Mouse (Mus musculus) gastrocnemius, adult 18-20 months (tissue): Measurements from ENCODE around the gene Rilpl1. TPM values are rescaled to one million over a fixed set of nuclear protein-coding genes. Genes with fewer than 3 reads are reported as not detected.
"Not testable (repeated sequence)": the region's sequence is repeated elsewhere in the genome, so short reads cannot be mapped to it uniquely, and the experiment has no call there.

ENCODE experiments used
- DNase-seq: peaks from one replicate; pipeline ENCODE4 v3.0.0; 2021; ENCODE audit warnings: low spot score
- total RNA-seq, 2 experiments: library from RNA; stranded (reverse); gene quantifications; 2 replicates each; pipeline ENCODE4 v1.2.3; 2021

The Rilpl1 gene
- total RNA-seq, 2 experiments from 2014 or later = 261 to 262 TPM

GRCm38 (mm10) chr5:124531583-124531930 lies 366 bp upstream of the Rilpl1 start:
- no peak for DNase-seq

DNA sequence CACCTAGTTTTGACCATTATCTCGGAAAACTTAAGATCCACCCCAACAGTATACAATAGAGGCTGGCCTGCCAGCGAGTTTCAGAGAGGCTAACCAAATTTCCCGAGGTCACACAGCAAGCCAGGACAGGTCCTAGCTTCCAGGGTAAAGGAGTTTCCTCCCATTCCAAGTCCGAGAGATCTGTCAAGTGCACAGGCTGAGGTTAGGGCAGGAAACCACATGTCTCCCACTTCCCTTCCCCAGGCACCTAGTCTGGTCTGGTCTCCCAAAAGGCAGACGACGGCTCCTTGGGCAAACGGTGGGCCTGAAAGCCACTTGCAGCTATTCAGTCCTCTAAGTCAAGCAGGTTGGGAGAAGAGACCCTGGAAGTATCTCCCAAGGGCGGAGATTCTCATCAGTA lies 1.5 kb downstream of the Rilpl1 start:
- peak; percentile 32 for DNase-seq

GRCm38 (mm10) chr5:124529191-124529651 lies 2.0 kb downstream of the Rilpl1 start:
- DNase-seq = peak; percentile 61

GRCm38 (mm10) chr5:124528791-124529190 lies 2.4 kb downstream of the Rilpl1 start:
- DNase-seq = peak; percentile 81

DNA sequence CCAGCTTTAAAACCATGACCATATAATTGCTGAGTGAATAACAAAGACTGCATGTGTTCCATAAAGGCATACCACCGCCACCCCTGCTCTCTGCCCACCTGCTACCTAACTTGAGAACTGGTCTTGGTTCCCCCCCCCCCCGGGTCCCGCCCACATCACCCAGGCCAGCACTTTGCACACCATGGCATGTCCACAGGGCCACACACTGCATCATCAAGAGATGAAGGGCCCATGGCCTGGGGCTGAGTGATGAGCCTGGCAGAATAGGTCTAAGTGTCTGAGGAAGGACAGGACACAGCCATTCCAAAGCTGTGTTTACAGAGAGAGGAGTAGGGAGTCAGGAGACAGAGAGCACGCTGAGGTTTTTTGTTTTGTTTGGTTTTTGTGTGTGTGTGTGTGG lies 2.8 kb downstream of the Rilpl1 start:
- no peak for DNase-seq

- DNase-seq = no peak
Measured at GRCm38 (mm10) chr5:124524943-124525342, 6.2 kb downstream of the Rilpl1 start.

DNA sequence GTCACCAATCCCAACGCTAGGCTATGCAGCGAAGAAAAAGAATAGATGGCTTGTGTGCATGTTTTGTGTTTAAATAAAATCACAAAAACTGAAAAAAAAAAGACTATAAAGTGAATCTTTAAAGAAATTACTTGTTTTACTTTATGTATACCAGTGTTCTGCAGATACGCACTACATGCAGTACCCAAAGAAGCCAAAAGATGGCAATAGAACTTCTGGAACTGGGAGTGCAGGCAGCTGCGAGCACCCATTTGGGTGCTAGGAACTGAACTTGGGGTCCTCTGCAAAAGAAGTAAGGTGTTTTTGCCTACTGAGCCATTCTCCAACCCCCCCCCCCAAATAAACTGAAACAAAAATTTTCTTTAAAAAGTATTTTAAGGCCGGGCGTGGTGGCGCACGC lies 8.2 kb downstream of the Rilpl1 start:
- no peak for DNase-seq

GRCm38 (mm10) chr5:124521588-124521987 lies 9.6 kb downstream of the Rilpl1 start:
- DNase-seq = no peak

DNA sequence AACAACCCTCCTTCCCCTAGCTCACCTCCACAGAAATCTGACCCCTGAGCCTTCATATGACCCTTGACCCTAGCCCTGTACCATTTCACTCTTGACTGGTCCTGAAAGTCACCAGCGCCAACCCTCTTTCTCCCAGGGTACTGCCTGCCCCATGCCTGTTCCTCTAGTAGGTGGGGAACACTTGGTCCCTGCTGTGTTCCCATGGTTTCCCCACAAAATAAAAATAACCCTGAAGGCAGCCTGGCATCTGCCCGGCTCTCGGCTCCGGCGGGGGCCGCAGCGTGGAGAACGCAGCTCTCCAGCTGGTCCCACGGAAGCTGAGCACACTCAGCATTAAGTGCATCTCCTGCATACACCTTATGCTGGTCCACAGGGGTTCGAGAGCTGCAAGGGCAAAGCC lies 12.5 kb downstream of the Rilpl1 start:
- DNase-seq = no peak

- no peak for DNase-seq
Measured at GRCm38 (mm10) chr5:124515789-124516188, 15.4 kb downstream of the Rilpl1 start.

DNA sequence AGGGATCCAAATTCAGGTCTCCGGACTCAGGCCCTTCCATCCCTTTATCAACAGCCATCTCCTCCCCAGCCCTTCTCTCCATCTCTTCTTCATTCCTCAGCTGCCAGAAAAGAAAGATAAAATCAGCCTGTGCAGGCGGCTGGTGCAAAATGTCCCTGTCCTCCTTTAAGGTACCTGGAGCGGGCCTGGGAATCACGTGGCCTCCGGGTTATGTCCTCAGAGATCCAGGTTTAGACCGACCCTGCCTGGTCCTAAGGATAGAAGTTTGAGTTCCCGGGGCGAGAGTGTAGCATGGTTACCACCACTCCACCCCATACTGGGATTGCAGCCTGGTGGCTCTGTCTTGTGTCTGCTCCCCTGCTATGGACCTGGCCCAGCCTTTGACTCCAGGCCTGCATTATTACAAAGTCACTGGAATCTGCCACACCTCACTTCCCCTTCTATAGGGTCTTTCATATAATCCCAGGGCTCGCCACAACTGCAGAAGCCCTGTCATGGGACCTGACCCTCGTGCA lies 20.6 kb downstream of the Rilpl1 start:
- DNase-seq = peak; percentile 76

- peak; percentile 93 for DNase-seq
Measured at GRCm38 (mm10) chr5:124509742-124510237, 21.4 kb downstream of the Rilpl1 start.

- DNase-seq = no peak
Measured at GRCm38 (mm10) chr5:124509200-124509599, 22.0 kb downstream of the Rilpl1 start.

DNA sequence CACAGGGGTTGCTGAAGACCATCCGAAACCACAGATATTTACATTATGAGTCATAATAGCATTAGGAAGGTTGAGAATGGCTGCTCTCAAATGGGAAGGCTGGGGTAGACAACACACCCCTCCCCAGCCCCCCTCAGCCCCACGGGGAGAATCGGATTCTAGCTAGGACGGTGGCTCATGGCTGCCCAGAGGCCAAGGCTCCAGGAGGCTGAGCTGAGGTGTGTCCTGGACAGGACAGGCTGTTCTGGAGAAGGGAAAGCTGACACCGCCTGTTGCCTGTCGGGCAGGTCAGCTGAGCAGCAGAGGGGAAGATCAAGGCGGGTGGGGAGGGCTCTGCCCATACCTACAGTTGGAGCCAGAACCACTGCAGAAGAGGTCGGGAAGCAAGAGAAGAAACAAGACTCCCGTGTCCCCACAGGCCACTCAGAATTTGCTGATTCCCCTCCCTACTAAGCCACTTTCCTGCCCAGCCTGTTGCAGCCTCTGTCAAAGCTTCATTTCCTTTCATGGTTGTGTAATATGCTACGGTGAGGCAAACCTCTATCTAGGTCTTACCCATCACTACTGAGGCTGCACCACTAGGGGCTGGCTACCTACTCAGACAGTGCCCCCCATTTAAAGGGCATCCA lies 24.3 kb downstream of the Rilpl1 start:
- peak; percentile 88 for DNase-seq

DNA sequence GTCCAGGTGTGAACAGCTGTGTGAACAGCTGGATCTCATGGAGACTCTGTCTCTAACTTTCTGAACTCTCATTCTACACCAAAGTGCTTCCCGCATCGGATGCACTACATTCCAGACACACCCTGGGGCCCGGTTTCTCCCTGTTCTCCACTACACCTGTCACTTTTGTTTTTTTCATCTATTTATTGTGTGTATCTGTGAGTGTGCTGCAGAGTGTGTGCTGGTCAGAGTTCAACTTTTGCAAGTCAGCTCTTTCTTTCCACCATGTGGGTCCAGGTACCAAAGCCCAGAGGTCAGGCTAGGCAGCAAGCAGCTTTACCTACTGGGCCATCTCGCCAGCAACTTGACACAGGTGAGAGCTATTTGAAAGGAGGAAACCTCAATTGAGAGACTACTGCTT lies 26.0 kb downstream of the Rilpl1 start:
- DNase-seq = no peak

- no peak for DNase-seq
Measured at GRCm38 (mm10) chr5:124503742-124504141, 27.4 kb downstream of the Rilpl1 start.

DNA sequence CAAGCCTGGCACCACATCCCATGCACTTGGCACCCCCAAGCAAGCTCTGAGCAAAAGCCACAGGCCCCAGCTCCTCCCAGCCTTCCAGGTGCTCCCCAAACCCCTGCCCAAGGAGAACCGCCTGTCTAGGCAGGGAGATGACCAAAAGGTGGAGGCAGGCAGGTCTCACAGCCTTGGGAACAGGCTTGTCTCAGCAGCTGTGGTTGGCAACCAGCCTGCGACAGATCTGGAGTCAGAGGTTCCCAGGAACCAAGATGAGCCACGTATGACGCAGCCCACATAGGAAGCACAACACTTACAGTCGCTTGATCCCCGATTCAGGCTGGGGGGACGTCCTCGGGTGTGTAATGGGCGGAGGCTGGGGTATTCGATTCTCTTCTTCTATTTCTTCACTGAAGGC lies 29.6 kb downstream of the Rilpl1 start:
- DNase-seq = peak; percentile 51

- DNase-seq = no peak
Measured at GRCm38 (mm10) chr5:124500573-124500972, 30.6 kb downstream of the Rilpl1 start.

DNA sequence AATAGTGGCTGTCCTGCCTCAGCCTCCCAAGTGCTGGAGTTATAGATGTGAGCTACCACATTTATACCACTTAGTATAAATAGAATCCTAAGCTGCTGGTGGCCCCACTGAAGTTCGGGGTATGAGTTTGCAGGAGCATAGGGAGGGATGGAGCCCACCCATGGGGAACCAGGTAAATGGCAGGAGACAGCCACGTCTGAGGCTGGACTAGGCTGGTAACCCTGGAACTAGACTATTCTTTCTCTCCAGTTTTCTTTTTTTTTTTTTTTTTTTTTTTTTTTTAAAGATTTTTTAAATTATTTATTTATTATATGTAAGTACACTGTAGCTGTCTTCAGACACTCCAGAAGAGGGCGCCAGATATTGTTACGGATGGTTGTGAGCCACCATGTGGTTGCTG lies 31.2 kb downstream of the Rilpl1 start:
- DNase-seq = not testable (repeated sequence)

DNA sequence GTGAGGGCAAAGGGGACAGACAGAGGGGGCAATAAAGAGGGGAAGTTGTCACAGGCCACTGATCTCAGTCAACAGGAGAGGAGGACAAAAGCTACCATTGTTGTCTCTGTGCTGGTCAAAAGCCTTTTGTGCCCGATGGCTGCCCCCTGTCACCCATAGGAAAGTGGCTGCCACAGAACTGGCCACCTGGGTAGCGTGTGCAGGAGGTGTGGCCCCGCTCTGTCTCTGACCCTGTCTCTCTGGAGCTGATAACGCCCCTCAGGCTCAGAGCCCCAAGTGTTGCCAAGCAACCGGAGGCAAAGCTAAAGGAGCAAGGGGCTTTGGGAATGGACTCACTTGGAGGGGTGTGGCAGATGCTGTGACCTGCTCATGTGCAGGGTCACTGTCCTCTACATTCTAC lies 32.2 kb downstream of the Rilpl1 start:
- DNase-seq = no peak

DNA sequence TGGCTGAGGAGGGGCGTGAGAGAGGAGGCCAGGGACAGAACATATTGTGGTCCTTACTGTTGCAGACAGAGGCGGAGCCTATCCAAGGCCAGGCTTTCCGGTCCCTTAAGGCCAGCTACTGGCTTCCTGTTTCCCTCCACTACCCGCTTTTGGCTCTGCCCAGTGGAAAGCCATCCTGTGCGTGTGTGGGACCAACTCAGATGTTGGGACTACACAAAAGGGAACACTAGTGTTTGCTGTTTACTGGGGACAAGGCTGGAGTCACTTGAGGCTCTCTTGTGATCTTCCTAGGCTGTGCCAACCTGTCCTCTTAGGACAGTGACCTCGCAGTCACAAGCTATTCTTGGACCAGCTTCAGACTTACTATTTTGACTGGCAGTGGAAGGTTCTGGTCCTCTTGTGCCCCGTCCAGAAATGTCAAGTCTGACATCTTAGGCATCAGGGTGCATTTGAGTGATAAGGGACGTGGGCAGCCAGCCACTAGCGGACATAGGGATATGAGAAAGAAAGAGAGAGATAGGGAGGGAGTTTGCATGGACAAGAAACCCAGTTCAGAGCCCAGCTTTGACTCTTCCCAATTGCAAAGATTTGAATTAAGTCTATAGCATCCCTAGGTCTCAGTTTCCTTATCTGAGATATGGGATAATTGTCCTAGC lies 32.8 kb downstream of the Rilpl1 start:
- peak; percentile 81 for DNase-seq

DNA sequence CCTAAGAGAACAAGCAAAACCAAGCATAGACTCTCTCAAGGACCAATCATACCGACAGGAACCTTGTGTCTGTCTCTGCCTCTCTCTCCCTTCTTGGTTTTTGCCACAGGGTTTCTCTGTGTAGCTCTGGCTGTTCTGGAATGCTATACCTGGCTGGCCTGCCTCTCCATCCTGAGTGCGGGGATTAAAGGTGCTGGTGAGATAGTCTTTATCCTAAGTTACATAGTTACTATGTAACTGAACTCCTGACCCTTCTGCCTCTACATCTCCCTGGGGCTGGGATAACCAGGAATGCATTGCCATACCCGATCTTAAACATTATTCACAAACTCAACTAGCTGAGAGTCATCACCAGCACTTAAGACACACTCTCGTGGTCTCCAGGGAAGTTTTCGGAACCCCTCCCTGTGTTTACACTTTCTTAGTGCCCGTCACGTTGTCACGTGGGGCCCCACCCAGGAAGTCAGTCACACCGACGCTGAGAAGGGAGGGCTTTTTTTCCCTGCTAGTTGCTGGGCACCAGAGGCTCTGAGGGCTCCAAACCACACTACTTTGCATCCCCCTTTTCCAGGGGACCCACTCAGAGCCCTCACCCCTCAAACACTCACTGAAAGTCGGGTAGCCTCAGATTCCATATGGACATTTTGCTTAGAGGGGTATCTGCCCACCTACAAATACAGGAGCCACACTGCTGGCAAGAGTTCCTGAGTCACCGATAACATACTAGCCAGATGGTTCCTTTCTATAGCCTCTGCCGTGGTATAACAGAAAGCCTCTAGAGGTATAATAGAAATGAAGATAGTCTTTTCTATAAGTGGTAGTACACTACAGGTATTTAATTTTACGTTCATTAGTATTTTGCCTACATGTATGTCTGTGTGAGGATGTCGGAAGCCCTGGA lies 34.3 kb downstream of the Rilpl1 start:
- DNase-seq = no peak
